Mouse (Mus musculus): ENCODE data around the gene Gtf2a1l. TPM values are rescaled to one million over a fixed set of nuclear protein-coding genes. Genes with fewer than 3 reads are reported as not detected.

Gtf2a1l gene
- under 1 TPM; 0.34 to 0.39 TPM for total RNA-seq (2021)

DNA sequence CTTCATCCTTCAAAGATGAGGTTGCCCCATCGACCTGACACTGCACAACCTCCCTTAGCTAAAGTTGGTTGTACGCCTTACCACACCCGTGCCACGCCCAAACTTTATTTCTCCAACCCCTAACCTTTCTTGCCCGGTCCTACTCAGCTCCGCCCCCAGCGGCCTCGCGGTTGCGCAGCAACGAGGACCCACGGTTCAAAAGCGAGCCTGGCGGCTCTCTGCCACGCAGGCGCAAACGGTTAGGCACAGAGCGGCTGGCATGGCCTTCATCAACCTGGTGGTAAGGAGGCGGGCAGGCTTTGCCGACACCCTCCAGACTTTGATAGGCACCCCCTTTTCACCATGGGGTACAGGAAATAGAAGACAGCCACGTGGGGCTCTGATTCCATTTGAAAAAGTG, at the start of gene Gtf2a1l:
Gene Gtf2a1l (plus strand): TSS at position 209 of the 400 bp plus-strand sequence.
- peak in 1 of 2 experiments; percentile 62 for DNase-seq (ENCODE audit: extremely low spot score in 1 of 2, low spot score in 2 of 2)
- intact Hi-C loops (cut with DNase I) = no loop called here

DNA sequence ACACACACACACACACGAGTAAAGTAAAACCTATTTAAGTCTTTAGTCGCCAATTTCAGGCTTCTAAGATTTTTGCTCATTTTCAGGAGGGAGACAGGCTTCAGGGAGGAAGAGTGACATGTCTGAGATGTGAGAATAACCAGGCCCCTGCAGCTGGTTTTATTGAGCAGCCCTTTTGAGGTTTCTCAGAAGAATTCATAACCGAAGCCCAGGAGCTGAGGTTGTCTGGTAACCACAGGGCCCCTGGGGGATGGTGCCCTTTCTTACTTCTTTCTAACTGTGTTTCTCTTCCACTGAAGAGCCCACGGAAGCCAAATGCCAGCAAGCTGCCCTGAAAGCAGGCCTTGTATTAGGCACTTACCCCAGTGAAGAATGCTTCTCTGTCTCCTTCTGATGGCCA, 47.5 kb upstream of the Gtf2a1l start:
- intact Hi-C loops (cut with DNase I) = no loop called here
- no peak for DNase-seq (ENCODE audit: extremely low spot score in 1 of 2, low spot score in 2 of 2)

DNA sequence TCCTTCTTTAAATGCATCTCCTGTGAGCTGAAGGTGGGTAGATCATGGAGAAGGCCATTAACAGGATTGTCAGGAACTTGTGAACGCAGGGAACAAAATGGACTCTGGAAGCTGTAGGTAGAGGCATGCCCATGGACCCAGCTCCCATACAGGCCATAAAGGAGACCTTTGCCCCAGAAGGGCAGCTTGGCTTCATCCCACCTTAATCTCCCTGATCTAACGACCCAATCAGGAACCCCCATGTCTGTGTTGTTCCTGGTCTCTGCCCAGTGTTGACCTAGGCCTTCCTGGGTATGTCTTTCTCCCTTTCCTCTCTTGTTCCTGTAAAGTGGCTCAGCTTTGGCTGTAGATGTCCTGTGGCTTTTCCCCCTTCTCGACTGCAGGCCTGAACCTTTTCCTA, 47.1 kb upstream of the Gtf2a1l start:
- intact Hi-C loops (cut with DNase I) = no loop called here

DNA sequence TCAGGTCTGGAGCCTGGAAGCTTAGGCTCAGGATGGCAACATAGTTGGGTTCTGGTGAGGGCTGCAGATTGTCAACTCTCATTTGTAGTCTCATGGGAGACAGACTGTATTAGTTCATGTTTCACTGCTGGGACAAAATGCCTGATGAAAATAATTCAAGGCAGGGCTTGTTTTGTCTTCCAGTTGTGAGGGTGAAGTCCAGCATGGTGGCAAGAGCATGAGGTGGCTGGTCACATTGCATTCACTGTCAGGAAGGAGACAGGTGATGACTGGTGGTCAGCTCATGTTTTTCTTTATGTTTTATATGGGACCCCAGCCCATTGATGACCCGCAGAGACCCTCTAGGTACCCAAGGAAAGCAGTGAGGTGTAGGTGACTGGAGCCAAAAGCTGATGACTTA, 45.7 kb upstream of the Gtf2a1l start:
- intact Hi-C loops (cut with DNase I) = no loop called here

More for the DNA sequence above, 47.1 kb upstream of the Gtf2a1l start:
- DNase-seq (ENCODE audit: extremely low spot score in 1 of 2, low spot score in 2 of 2) = no peak

DNA sequence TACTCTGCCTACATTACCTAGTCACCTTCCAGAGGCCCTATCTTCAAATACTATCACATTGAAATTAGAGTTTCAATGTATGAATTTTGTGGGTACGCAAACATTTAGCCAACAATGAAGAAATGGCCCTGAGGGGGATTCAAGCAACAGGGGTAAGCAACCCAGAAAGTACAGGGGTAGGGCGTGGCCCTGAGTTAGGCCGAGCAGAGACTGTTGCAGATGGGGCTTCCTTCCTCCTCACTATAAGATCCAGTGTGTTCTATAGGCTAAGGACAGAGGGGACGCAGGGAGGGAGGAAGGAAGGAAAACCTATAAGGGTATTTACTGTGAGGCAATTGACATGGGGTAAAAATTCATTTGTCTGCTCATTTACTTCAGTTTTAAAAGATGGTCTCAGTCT, 44.1 kb upstream of the Gtf2a1l start:
- intact Hi-C loops (cut with DNase I) = no loop called here
- DNase-seq (ENCODE audit: extremely low spot score in 1 of 2, low spot score in 2 of 2) = no peak

More for the DNA sequence above, 45.7 kb upstream of the Gtf2a1l start:
- DNase-seq (ENCODE audit: extremely low spot score in 1 of 2, low spot score in 2 of 2) = no peak

DNA sequence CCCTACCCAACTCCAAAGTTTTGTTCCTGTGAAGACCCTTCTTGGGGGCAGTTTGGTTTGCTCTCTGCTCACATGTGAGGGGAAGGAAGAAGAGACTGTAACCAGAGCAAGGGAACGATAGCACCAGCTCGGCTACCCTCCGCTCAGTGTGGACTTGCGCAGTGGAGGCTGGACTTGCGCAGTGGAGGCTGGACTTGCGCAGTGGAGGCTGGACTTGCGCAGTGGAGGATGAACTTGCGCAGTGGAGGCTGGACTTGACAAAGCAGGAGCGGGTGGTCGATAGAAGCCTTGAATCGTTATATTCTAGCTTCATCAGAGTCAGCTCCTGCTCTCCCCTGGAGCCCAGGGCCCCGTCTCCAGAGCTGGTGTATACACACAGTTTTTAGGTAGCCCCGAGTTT, 43.1 kb upstream of the Gtf2a1l start:
- DNase-seq (ENCODE audit: extremely low spot score in 1 of 2, low spot score in 2 of 2) = no peak
- intact Hi-C loops (cut with DNase I) = no loop called here

DNA sequence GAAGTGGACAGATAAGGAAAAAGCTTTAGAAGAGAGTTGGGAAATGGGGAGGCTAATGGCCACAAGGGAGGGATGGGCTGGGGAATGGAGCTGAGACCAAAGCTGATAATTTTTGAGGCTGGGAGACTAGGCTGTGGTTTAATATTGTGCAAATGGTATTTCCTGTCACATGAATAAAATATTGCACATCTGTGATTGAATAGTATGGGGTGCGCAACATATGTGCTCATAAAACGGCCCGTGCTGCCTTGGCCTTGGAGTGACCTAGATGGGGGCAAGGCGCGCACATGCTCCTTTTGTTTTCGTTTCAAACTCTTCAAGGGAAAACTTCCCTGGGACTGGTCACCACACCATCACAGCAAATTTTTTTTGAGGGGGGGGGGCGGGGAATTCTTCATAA, 42.5 kb upstream of the Gtf2a1l start:
- intact Hi-C loops (cut with DNase I) = no loop called here
- no peak for DNase-seq (ENCODE audit: extremely low spot score in 1 of 2, low spot score in 2 of 2)

DNA sequence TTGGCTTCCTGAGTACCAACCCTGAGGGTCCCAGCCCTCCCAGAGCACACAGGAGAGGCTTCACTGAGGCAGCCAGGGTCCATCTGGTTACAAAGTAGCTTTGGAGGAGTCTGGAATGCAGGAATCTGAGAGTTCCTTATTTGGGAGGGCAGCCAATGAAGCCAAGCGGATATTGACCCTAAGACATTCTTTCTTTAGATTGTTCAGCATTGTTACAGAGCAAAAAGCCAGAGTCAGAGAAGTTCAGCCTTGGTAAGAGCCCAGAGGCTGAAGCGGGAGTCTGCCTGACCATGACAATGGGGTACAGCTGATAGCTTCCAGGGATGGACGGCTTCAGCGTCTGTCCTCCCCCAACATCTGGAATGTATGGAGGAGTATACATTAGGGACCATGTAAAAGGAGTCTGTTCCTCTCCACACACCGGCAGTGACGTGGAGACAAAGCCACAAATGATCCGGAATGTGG, 42.1 kb upstream of the Gtf2a1l start:
- intact Hi-C loops (cut with DNase I) = no loop called here

DNA sequence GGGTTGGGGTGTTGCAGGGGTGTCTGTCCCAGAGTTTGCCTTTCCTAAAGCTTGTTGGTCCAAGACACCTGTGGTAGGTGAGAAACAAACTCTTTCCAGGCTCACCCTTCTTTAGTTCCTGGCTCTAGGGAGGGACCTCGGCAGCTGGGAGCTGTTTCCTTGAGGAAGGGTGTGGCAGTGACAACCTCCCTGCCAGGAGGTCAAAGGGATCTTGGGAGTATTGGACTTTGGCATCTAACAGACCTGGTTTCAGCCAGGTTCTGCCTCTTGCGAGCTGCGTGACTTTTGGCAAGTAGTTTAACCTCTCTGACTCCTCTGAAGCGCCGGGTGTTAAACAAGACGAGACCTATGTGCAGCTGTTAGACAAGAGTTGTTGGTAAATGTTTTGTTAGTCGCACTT, 41.3 kb upstream of the Gtf2a1l start:
- no peak for DNase-seq (ENCODE audit: extremely low spot score in 1 of 2, low spot score in 2 of 2)

More for the DNA sequence above, 42.1 kb upstream of the Gtf2a1l start:
- DNase-seq (ENCODE audit: extremely low spot score in 1 of 2, low spot score in 2 of 2) = no peak

DNA sequence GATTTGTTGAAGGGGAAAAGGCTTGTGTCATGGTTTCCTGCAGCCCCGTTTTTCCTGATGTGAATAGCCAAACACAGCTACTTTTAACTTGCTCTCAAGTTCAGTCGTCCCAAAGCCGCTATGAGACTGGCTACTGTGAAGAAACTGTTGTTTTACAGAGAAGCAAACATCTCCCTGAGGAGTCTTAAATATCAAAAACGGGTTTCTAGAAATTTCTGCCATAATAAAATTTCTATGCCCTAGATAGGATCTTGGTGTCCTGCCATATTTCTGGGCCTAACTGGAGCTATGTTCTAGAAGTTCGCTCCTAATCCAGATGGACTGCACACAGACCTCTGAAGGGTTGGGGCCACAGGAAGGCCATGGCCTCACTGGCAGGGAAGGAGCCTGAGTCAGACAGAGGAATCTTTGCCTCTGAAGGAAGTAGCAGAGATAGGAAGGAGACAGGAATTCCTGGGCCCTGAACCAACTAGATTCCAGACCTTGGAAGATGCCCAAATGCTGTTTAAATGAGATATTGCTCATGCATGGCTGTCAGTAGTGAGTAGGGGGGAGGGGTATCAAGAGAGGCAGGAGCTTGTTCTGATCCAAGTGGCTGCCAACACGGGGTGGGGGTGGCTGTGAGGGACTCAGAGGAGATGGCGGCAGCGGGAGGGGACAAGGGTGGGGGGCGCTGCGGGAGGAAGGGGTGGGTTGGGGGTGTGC, 39.6 kb upstream of the Gtf2a1l start:
- peak; percentile 53 to 61 for DNase-seq (ENCODE audit: extremely low spot score in 1 of 2, low spot score in 2 of 2)
- intact Hi-C loops (cut with DNase I) = no loop called here

More for the DNA sequence above, 41.3 kb upstream of the Gtf2a1l start:
- intact Hi-C loops (cut with DNase I) = no loop called here

DNA sequence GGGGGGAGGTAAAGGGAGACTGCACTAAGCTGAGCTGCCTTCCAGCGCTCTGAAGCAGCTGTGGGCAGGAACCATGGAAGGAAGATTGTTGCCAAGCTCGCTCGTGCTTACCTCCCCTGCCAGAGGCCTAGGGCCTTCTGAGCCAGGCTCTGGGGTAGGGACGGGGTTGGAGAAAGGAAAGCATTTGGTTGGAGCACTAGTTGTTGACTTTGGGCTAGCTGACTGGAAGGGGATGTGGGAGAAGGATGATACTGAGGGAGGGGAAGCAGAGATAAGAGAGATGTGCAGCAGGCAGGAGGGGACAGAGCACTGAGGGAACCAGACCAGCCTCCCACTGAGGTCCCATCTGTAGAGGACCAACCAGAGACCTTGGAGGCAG, 39.1 kb upstream of the Gtf2a1l start:
- no peak for DNase-seq (ENCODE audit: extremely low spot score in 1 of 2, low spot score in 2 of 2)
- intact Hi-C loops (cut with DNase I) = no loop called here

DNA sequence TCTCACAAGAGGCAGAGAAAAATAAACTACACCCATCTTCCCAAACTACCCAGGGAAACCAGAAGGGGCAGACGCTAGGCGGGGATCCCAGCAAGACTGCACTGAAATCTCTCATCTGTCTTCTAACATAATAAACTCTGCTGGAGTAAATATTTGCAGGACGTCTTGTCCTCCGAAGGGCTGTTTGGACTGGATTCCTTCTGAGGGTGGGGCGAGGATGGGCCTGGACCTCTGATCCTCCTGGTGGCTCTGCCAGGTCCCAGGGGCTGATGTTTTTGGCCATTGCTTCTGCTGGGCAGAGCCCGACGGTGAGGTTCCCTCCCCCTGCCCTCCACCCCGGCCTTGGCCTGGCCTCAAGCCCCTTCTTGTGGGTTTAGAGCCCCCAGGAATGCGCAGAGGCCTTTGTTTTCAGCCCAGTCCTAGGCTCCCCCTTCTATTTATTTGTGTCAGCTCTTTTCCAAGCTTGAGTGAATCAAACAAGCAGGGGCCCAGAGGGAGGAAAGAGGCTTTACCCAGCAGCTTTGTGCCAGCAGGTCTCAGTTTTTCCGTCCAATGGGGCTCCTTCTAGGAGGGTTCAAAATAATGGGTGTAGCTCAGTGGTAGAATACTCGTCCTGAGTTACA, 38.4 kb upstream of the Gtf2a1l start:
- intact Hi-C loops (cut with DNase I) = loop anchor here (5.0 kb wide), 1 partner anchor 33 kb away; the partner anchor contains the start of gene Ston1
- peak in 1 of 2 experiments; percentile 71 for DNase-seq (ENCODE audit: extremely low spot score in 1 of 2, low spot score in 2 of 2)

DNA sequence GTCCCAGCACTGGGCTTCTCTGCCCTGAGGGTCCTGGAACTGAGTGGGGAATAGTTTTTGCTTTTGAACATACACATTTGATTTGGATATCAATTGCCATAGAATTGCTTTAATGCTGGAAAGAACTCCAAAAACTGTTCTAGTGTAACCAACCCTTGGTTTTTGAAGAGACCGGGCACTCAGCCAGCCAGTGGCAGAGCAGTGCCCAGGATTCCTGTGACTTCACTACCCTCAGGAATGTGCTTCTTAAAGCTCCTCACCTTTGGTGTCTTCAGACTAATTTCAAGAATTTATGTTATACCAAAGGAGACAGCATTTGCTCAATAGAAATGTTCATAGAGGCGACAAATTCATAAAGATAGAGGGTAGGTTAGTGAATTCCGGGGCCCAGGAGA, 37.9 kb upstream of the Gtf2a1l start:
- DNase-seq (ENCODE audit: extremely low spot score in 1 of 2, low spot score in 2 of 2) = peak in 1 of 2 experiments; percentile 38
- intact Hi-C loops (cut with DNase I) = loop anchor here (5.0 kb wide), 1 partner anchor 33 kb away; the partner anchor contains the start of gene Ston1

DNA sequence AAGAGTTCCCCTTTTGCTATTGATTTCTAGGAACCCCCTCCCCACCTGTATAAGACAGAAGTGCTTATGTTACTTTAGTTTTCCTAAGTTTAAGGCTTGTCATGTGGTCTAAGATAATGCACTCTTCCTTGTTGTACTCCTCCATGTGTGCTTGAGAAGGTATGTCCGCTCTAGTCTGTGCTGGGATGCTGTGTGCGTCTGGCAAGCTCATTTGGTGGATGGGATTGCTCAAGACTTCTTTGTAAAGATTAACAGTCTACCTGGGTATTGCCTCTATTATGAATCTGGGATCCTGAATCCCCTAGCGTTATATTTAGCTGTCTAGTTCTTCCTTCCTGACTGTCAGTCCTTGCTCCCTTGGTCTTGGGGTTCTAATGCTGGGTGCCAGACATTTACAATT, 35.8 kb upstream of the Gtf2a1l start:
- intact Hi-C loops (cut with DNase I) = loop anchor here (5.0 kb wide), 1 partner anchor 35 kb away; the partner anchor contains the start of gene Ston1
- no peak for DNase-seq (ENCODE audit: extremely low spot score in 1 of 2, low spot score in 2 of 2)

DNA sequence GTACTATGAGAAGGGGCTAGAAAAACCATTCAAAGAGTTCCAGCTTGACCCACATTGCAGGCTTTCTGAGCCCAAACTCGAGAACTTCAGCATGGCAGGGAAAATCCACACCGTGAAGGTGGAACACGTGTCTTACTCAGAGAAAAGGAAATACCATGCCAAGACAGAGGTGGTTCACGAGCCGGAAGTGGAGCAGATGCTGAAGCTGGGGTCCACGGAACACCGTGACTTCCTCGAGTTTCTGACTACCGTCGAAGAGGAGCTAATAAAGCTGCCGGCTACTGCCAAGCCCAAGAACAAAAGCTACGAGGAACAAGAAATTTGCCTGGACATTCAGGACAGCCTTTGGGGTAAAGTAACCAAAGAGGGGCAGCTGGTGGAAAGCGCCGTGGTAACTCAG, 32.4 kb upstream of the Gtf2a1l start:
- DNase-seq (ENCODE audit: extremely low spot score in 1 of 2, low spot score in 2 of 2) = no peak
- intact Hi-C loops (cut with DNase I) = no loop called here

DNA sequence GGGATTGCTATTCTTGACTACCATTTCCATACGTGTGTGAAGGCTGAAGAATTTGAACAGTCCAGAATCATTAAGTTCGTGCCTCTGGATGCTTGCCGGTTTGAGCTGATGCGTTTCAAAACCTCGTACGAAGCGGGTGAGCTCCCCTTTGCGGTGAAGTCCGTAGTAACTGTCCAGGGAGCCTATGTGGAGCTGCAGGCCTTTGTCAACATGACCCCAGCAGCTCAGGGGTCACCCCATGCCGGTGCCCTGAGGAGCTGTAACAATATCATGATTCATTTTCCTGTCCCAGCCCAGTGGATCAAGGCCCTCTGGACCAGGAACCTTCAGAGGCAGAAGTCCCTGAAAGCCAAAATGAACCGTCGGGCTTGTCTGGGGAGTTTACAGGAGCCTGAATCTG, 31.9 kb upstream of the Gtf2a1l start:
- intact Hi-C loops (cut with DNase I) = no loop called here
- peak in 1 of 2 experiments; percentile 59 for DNase-seq (ENCODE audit: extremely low spot score in 1 of 2, low spot score in 2 of 2)

DNA sequence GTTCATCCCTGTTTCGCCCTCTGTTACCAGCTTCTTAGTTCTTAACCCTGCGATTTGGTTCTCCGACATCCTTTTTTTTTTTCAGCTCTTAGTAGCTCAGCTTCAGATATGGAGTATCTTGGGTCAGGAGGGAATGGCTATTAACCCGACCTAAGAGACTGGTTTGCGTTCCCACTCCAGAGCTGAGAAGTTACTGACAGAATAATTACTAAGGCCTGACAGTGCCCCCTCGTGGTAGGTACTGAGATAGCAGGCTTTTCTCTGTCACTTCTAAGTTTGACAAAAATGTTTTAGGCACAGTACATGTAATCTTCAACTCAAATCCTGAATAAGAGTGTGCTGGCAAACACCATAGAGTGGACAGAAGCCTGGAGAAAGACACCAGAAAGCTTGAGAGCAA, 27.4 kb upstream of the Gtf2a1l start:
- intact Hi-C loops (cut with DNase I) = loop anchor here (2.0 to 5.0 kb wide), 2 partner anchors 110 to 384 kb away; partner anchors contain the start of gene Ppp1r21
- peak; percentile 55 to 66 for DNase-seq (ENCODE audit: extremely low spot score in 1 of 2, low spot score in 2 of 2)

DNA sequence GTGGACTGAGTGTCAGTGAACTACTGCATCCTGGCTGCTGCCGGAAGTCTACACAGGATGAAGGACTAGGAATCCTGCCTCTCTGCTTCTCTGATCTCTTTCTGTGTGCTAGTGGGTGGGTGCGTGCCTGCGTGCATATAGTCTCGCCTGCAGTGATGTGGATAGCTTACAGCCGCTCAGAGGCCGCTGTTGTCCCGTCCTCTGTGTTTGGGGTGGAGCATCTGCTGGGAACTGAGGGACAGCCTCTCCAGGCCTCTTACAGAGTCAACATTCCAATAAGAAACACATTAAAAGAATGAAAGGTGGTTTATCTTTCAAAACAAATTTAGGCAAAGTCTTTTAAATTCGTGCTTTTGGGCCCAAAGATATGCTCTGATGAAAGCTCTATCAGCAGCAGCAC, 26.6 kb upstream of the Gtf2a1l start:
- DNase-seq (ENCODE audit: extremely low spot score in 1 of 2, low spot score in 2 of 2) = no peak
- intact Hi-C loops (cut with DNase I) = loop anchor here (2.0 to 5.0 kb wide), 2 partner anchors 111 to 385 kb away; partner anchors contain the start of gene Ppp1r21

DNA sequence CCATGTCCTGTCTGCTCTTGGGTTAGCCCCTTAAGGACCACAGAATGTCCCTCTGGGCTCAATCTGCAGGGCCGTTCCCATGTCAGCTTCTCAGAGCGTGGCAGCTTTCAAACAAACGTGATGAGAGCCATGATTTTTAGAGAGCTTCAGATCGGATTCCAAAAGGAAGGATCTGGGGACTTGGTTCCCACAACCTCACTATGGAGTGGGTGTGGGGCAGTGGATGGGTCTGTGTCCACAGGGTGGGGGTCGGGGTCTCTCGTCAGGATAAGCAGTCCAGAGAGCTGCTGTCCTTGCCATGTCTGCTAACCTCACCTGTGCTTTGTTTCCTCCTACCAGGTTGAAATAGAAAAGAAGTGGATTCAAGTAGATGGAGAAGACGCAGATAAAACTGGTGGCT, 23.6 kb upstream of the Gtf2a1l start:
- no peak for DNase-seq (ENCODE audit: extremely low spot score in 1 of 2, low spot score in 2 of 2)
- intact Hi-C loops (cut with DNase I) = loop anchor here (5.0 kb wide), 1 partner anchor 388 kb away; no protein-coding TSS in a partner anchor

DNA sequence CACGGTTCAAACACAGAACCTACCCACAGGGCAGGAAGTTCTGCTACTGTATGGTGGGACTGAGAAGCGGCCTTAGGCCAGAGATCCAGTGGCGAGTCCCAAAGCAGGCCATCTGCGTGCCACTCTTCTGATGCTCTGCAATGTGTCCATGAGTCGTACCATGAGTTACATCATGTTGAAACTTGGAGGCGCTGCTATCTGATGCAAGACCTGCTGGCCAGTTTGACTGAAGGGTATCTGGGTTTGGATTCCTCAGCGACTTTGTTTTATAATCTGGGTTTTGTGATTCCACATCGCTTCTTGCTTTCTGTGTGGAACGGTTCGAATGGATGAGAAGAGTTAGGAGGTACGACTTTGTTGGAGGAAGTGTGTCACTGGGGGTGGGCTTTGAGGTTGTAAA, 23.2 kb upstream of the Gtf2a1l start:
- DNase-seq (ENCODE audit: extremely low spot score in 1 of 2, low spot score in 2 of 2) = no peak
- intact Hi-C loops (cut with DNase I) = no loop called here
